Mouse (Mus musculus): Measurements from ENCODE around the gene Slc30a1. TPM values are rescaled to one million over a fixed set of nuclear protein-coding genes. Genes with fewer than 3 reads are reported as not detected.

The Slc30a1 gene
- 2.1 and 3.3 TPM in 2 replicates for polyA plus RNA-seq (2014; fragmentation: Nextera tagmentation; extraction: Ambion mirVana)

DNA sequence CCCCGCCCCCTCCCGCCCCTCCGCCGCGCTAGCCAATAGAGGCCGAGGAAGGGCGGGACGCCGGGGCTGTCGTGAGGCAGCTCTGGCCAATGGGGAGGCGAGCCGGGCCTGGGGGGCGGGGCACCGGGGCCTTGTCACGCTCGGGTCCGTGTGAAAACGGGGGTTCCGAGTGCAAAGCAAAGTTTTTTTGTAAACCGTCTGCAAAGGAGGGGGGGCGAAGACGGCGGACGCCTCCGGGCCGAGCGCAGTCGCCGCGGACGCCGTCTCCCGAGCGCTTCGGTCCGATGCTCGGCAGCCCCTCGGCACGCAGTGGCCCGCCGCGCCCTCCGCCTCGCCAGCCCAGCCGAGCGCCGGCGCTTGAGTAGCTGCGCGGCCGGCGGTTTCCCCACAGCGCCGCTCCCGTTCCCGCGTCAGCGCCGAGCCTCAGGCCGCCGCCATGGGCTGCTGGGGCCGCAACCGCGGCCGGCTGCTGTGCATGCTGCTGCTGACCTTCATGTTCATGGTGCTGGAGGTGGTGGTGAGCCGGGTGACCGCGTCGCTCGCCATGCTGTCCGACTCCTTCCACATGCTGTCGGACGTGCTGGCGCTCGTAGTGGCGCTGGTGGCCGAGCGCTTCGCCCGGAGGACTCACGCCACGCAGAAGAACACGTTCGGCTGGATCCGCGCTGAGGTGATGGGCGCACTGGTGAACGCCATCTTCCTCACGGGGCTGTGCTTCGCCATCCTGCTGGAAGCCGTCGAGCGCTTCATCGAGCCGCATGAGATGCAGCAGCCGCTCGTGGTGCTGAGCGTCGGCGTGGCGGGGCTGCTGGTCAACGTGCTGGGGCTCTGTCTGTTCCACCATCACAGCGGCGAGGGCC is at the start of gene Slc30a1:
TSS of gene Slc30a1 (plus strand) at position 197 of the 860 bp plus-strand sequence.
- H3K36me3 ChIP-seq (ENCODE audit: control insufficient read depth, insufficient read depth, low read length): no peaks in the 10 kb centered on the region
- H3K4me1 ChIP-seq (ENCODE audit: control insufficient read depth, insufficient read depth, low read length): peaks cover 10% of the 10 kb centered on the region
- under 1% methylated on average over 79 of the region's 104 CpGs for WGBS
- DNase-seq (ENCODE audit: low spot score): peak; percentile 96
- H3K27me3 ChIP-seq (ENCODE audit: control insufficient read depth, insufficient read depth, low read length): no peaks in the 10 kb centered on the region
- H3K4me3 ChIP-seq (ENCODE audit: low read depth, low read length): peak within 1 kb of the TSS; percentile 85
- H3K4me2 ChIP-seq (ENCODE audit: low read depth): peak within 1 kb of the TSS; percentile 98
- peak; percentile 99 for ATAC-seq (ENCODE audit: insufficient read depth, low FRiP score, low TSS enrichment)
- peak within 1 kb of the TSS; percentile 77 for H3K9ac ChIP-seq (ENCODE audit: low read length)
- H3K27ac ChIP-seq (ENCODE audit: low read depth, low read length): peak within 1 kb of the TSS; percentile 75
- no peaks in the 10 kb centered on the region for H3K9me3 ChIP-seq (ENCODE audit: control insufficient read depth, low read length)

- H3K4me3 ChIP-seq (ENCODE audit: low read depth, low read length): no peak overlapping the region
- H3K9ac ChIP-seq (ENCODE audit: low read length): no peak overlapping the region
- H3K9me3 ChIP-seq (ENCODE audit: control insufficient read depth, low read length): no peaks in the 10 kb centered on the region
- no peak for ATAC-seq (ENCODE audit: insufficient read depth, low FRiP score, low TSS enrichment)
- H3K27me3 ChIP-seq (ENCODE audit: control insufficient read depth, insufficient read depth, low read length): no peaks in the 10 kb centered on the region
- DNase-seq (ENCODE audit: low spot score): no peak
- no peak overlapping the region for H3K27ac ChIP-seq (ENCODE audit: low read depth, low read length)
- no peaks in the 10 kb centered on the region for H3K36me3 ChIP-seq (ENCODE audit: control insufficient read depth, insufficient read depth, low read length)
- 83% methylated on average over 5 of the region's 5 CpGs for WGBS
- no peak overlapping the region for H3K4me2 ChIP-seq (ENCODE audit: low read depth)
- H3K4me1 ChIP-seq (ENCODE audit: control insufficient read depth, insufficient read depth, low read length): no peaks in the 10 kb centered on the region
Observed at GRCm38 (mm10) chr1:191856886-191857651, 49.5 kb upstream of the Slc30a1 start.

DNA sequence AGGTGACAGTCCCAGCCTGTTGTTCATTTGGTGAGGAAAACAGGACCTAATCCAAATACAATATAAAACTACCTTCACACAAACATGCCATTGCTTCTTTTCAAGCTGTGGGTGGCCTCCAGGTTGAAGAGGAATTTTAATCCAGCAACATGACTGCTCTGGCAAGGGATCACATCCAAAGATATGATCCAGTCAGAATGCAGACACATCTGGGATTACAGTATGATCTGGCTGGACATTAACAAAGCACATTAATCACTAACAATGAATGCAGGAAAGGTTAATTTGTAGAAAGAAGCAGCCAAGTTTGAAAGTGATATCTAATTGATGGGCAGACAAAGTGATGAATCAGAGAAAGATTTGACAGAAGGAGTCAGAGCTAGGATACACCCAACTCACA is 48.4 kb upstream of the Slc30a1 start:
- Histone ChIP-seq H3K27me3 (ENCODE audit: control insufficient read depth, insufficient read depth, low read length) (no peaks in the 10 kb centered on the region), H3K27ac (ENCODE audit: low read depth, low read length) (no peak overlapping the region), H3K4me3 (ENCODE audit: low read depth, low read length) (no peak overlapping the region), H3K4me2 (ENCODE audit: low read depth) (no peak overlapping the region), H3K9me3 (ENCODE audit: control insufficient read depth, low read length) (no peaks in the 10 kb centered on the region), H3K4me1 (ENCODE audit: control insufficient read depth, insufficient read depth, low read length) (no peaks in the 10 kb centered on the region), H3K36me3 (ENCODE audit: control insufficient read depth, insufficient read depth, low read length) (no peaks in the 10 kb centered on the region), H3K9ac (ENCODE audit: low read length) (no peak overlapping the region)
- DNase-seq (ENCODE audit: low spot score) (no peak), ATAC-seq (ENCODE audit: insufficient read depth, low FRiP score, low TSS enrichment) (no peak)

DNA sequence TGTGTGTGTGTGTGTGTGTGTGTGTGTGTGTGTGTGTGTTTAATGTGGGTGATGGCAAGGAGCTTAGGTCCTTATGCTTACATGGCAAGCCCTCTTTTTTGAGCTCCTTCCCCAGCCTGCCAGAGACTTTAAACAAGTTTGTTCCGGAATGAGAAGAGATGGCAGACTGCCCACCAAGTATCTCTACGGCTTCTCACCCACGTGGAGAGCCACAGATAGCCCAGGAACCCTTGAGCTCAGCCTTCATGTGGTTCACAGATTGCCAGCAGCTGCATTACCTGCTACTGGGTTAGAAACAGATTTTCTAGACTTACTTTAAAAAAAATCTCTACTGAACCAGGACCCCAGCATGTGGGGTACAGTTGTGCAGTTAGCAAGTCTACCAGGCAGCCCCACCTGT is 46.7 kb upstream of the Slc30a1 start:
- Histone ChIP-seq H3K9me3 (ENCODE audit: control insufficient read depth, low read length) (no peaks in the 10 kb centered on the region), H3K27ac (ENCODE audit: low read depth, low read length) (no peak overlapping the region), H3K27me3 (ENCODE audit: control insufficient read depth, insufficient read depth, low read length) (no peaks in the 10 kb centered on the region), H3K9ac (ENCODE audit: low read length) (no peak overlapping the region), H3K4me3 (ENCODE audit: low read depth, low read length) (no peak overlapping the region), H3K4me1 (ENCODE audit: control insufficient read depth, insufficient read depth, low read length) (no peaks in the 10 kb centered on the region), H3K4me2 (ENCODE audit: low read depth) (no peak overlapping the region), H3K36me3 (ENCODE audit: control insufficient read depth, insufficient read depth, low read length) (no peaks in the 10 kb centered on the region)
- 79% methylated on average over 3 of the region's 3 CpGs for WGBS
- ATAC-seq (ENCODE audit: insufficient read depth, low FRiP score, low TSS enrichment) (no peak), DNase-seq (ENCODE audit: low spot score) (no peak)

- DNase-seq (ENCODE audit: low spot score) (no peak), ATAC-seq (ENCODE audit: insufficient read depth, low FRiP score, low TSS enrichment) (no peak)
- H3K9me3 ChIP-seq (ENCODE audit: control insufficient read depth, low read length): no peaks in the 10 kb centered on the region
- H3K9ac ChIP-seq (ENCODE audit: low read length): no peak overlapping the region
- H3K4me3 ChIP-seq (ENCODE audit: low read depth, low read length): no peak overlapping the region
- no peak overlapping the region for H3K4me2 ChIP-seq (ENCODE audit: low read depth)
- H3K27ac ChIP-seq (ENCODE audit: low read depth, low read length): no peak overlapping the region
- 86% methylated on average over 5 of the region's 5 CpGs for WGBS
- H3K36me3 ChIP-seq (ENCODE audit: control insufficient read depth, insufficient read depth, low read length): no peaks in the 10 kb centered on the region
- no peaks in the 10 kb centered on the region for H3K4me1 ChIP-seq (ENCODE audit: control insufficient read depth, insufficient read depth, low read length)
- H3K27me3 ChIP-seq (ENCODE audit: control insufficient read depth, insufficient read depth, low read length): no peaks in the 10 kb centered on the region
Observed at GRCm38 (mm10) chr1:191861247-191861646, 45.3 kb upstream of the Slc30a1 start.

- no peak overlapping the region for H3K9ac ChIP-seq (ENCODE audit: low read length)
- no peaks in the 10 kb centered on the region for H3K27me3 ChIP-seq (ENCODE audit: control insufficient read depth, insufficient read depth, low read length)
- H3K9me3 ChIP-seq (ENCODE audit: control insufficient read depth, low read length): no peaks in the 10 kb centered on the region
- no peak for ATAC-seq (ENCODE audit: insufficient read depth, low FRiP score, low TSS enrichment)
- H3K4me1 ChIP-seq (ENCODE audit: control insufficient read depth, insufficient read depth, low read length): no peaks in the 10 kb centered on the region
- H3K36me3 ChIP-seq (ENCODE audit: control insufficient read depth, insufficient read depth, low read length): no peaks in the 10 kb centered on the region
- WGBS: 85% methylated on average over 4 of the region's 4 CpGs
- H3K4me2 ChIP-seq (ENCODE audit: low read depth): no peak overlapping the region
- H3K4me3 ChIP-seq (ENCODE audit: low read depth, low read length): no peak overlapping the region
- no peak for DNase-seq (ENCODE audit: low spot score)
- no peak overlapping the region for H3K27ac ChIP-seq (ENCODE audit: low read depth, low read length)
Observed at GRCm38 (mm10) chr1:191863833-191864550, 42.6 kb upstream of the Slc30a1 start.

DNA sequence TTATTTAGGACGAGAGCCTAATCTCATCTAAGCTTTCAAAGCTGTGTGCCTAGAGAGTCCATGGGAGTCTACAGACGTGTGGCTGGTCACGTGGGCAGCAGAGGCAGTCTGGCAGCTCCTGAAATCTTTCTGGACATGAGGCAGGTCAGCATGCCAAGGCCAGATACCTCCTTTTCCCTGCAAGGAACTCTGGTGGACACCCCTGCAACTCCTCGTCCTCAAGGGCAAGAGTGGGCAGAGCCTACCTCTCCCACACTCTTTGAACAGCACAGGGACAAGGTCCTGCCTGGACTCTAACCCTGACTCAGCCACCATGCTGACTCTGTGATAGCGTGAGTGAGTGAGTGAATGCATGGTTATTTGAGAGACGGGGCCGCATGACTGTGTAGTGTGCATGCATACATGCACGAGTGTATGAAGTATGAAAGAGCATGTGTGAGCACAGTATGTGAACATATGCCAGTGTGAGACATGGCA is 42.0 kb upstream of the Slc30a1 start:
- WGBS: 91% methylated on average over 8 of the region's 8 CpGs
- no peaks in the 10 kb centered on the region for H3K4me1 ChIP-seq (ENCODE audit: control insufficient read depth, insufficient read depth, low read length)
- H3K9me3 ChIP-seq (ENCODE audit: control insufficient read depth, low read length): no peaks in the 10 kb centered on the region
- no peak overlapping the region for H3K4me2 ChIP-seq (ENCODE audit: low read depth)
- no peaks in the 10 kb centered on the region for H3K36me3 ChIP-seq (ENCODE audit: control insufficient read depth, insufficient read depth, low read length)
- H3K4me3 ChIP-seq (ENCODE audit: low read depth, low read length): no peak overlapping the region
- no peaks in the 10 kb centered on the region for H3K27me3 ChIP-seq (ENCODE audit: control insufficient read depth, insufficient read depth, low read length)
- no peak for DNase-seq (ENCODE audit: low spot score)
- no peak for ATAC-seq (ENCODE audit: insufficient read depth, low FRiP score, low TSS enrichment)
- H3K27ac ChIP-seq (ENCODE audit: low read depth, low read length): no peak overlapping the region
- H3K9ac ChIP-seq (ENCODE audit: low read length): no peak overlapping the region

- Histone ChIP-seq H3K36me3 (ENCODE audit: control insufficient read depth, insufficient read depth, low read length) (no peaks in the 10 kb centered on the region), H3K4me2 (ENCODE audit: low read depth) (no peak overlapping the region), H3K27ac (ENCODE audit: low read depth, low read length) (no peak overlapping the region), H3K27me3 (ENCODE audit: control insufficient read depth, insufficient read depth, low read length) (no peaks in the 10 kb centered on the region), H3K4me1 (ENCODE audit: control insufficient read depth, insufficient read depth, low read length) (no peaks in the 10 kb centered on the region; the same call in 1 of the 2 replicates), H3K9me3 (ENCODE audit: control insufficient read depth, low read length) (no peaks in the 10 kb centered on the region), H3K4me3 (ENCODE audit: low read depth, low read length) (no peak overlapping the region), H3K9ac (ENCODE audit: low read length) (no peak overlapping the region)
- 81% methylated on average over 6 of the region's 6 CpGs for WGBS
- ATAC-seq (ENCODE audit: insufficient read depth, low FRiP score, low TSS enrichment): no peak
- no peak for DNase-seq (ENCODE audit: low spot score)
Observed at GRCm38 (mm10) chr1:191872076-191872710, 34.4 kb upstream of the Slc30a1 start.
